ENCODE assay signal across 24 mouse cellular contexts in genomic region chr14:95493154-95493553, GRCm38 (mm10).
"Had no signal": no experiment of that assay in that cellular context is flagged by ENCODE, and none has a peak within 500 bp of the region (broad histone marks: within the 10 kb centered on the region; RNA-seq: fewer than 3 reads in every experiment).

No protein-coding gene starts in this region.

- ATAC-seq: hindbrain, embryonic 16.5 days; inflammation-experienced regulatory T-cells, adult 6 months; intestine, embryonic 15.5 days; intestine, postnatal 0 days had no signal

- H3K27ac ChIP-seq: gastrocnemius, adult 2 months; heart, embryonic 10.5 days; hindbrain, embryonic 10.5 days; hindbrain, embryonic 13.5 days; intestine, embryonic 15.5 days; layer of hippocampus, adult 2 months; left cerebral cortex, adult 2 months; limb, embryonic 10.5 days; limb, embryonic 12.5 days had no signal

- H3K27me3 ChIP-seq: heart, embryonic 12.5 days; hindbrain, embryonic 13.5 days; intestine, embryonic 15.5 days; limb, embryonic 12.5 days had no signal

- H3K4me2 ChIP-seq: heart, embryonic 12.5 days; hindbrain, embryonic 13.5 days; intestine, embryonic 15.5 days; limb, embryonic 12.5 days; liver, embryonic 11.5 days had no signal

- DNase-seq: gastrocnemius, adult 2 months; gastrocnemius, postnatal 10 days; gastrocnemius, postnatal 25 days; heart, postnatal 10 days; heart, postnatal 4 days; kidney, adult 18-20 months; kidney, adult 8-10 months; kidney, postnatal 10 days; kidney, postnatal 25 days; kidney, postnatal 4 days; liver had no signal

- H3K9ac ChIP-seq: heart, embryonic 12.5 days; hindbrain, embryonic 13.5 days; intestine, embryonic 15.5 days; limb, embryonic 12.5 days had no signal

- H3K9me3 ChIP-seq: heart, embryonic 10.5 days; heart, embryonic 12.5 days; hindbrain, embryonic 10.5 days; hindbrain, embryonic 13.5 days; intestine, embryonic 15.5 days; limb, embryonic 10.5 days; limb, embryonic 12.5 days had no signal

- H3K4me1 ChIP-seq: heart, embryonic 10.5 days; heart, embryonic 12.5 days; hindbrain, embryonic 10.5 days; hindbrain, embryonic 13.5 days; intestine, embryonic 15.5 days; limb, embryonic 10.5 days; limb, embryonic 12.5 days had no signal

- H3K4me3 ChIP-seq: gastrocnemius, adult 2 months; heart, embryonic 10.5 days; heart, embryonic 12.5 days; hindbrain, embryonic 10.5 days; hindbrain, embryonic 13.5 days; intestine, embryonic 15.5 days; layer of hippocampus, adult 2 months; left cerebral cortex, adult 2 months; limb, embryonic 10.5 days; limb, embryonic 12.5 days had no signal

- H3K36me3 ChIP-seq: heart, embryonic 10.5 days; heart, embryonic 12.5 days; hindbrain, embryonic 10.5 days; hindbrain, embryonic 13.5 days; intestine, embryonic 15.5 days; limb, embryonic 10.5 days; limb, embryonic 12.5 days had no signal
